Mouse (Mus musculus) adrenal gland, adult 8-10 months (tissue): ENCODE data around the gene Ms4a6b. TPM values are rescaled to one million over a fixed set of nuclear protein-coding genes. Genes with fewer than 3 reads are reported as not detected.
"Not testable (repeated sequence)": the region's sequence is repeated elsewhere in the genome, so short reads cannot be mapped to it uniquely, and the experiment has no call there.

Experiments
- DNase-seq: peaks from one replicate; pipeline ENCODE4 v3.0.0; 2022
- total RNA-seq, 4 experiments: library from RNA; stranded (reverse); gene quantifications; 2 replicates each; pipeline ENCODE4 v1.2.4; 2022

Gene Ms4a6b
- total RNA-seq, 4 experiments from 2014 or later: 6.8 to 11.0 (median 9.6) TPM

GRCm38 (mm10) chr19:11533888-11534445, 17.7 kb downstream of the Ms4a6b start:
- no peak for DNase-seq

DNA sequence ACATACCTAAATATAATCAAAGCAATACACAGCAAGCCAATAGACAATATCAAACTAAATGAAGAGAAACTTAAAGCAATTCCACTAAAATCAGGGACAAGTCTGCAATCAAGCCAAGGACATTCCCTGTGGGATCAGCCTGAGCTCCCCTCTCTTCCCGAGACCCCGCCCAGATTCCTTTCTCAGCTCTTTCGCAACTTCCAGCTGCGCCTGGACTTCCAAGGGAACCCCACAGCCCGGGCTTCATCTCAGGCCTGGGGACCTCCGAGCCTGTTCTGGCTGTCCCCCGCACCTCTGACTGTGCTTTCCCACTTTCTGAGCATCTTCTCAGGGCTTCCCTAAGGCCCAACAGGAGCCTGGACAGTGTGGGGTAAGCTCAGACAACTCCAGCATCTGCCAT, 20.3 kb downstream of the Ms4a6b start, which contains the start of gene Ms4a4d:
Gene Ms4a4d, plus strand, starts transcription at position 209 of the 400 bp plus-strand sequence.
- no peak for DNase-seq

DNA sequence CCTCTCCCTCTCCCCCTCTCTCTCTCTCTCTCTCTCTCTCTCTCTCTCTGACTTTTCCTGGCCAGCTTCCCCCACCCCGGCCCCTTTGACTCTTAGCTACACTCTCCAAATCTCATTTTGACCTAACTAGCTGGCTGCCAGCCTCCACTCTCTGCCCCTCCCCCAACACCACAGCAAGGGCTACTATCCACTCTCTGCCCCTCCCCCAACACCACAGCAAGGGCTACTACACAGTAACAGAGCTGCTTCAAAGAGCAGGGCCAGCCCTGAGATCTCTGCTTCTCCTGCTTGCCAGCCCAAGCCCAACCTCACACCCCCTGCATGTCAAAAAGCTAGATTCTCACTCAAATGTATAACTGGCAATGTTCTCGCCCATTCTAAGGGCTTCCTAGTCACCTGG, 21.0 kb downstream of the Ms4a6b start:
- no peak for DNase-seq

DNA sequence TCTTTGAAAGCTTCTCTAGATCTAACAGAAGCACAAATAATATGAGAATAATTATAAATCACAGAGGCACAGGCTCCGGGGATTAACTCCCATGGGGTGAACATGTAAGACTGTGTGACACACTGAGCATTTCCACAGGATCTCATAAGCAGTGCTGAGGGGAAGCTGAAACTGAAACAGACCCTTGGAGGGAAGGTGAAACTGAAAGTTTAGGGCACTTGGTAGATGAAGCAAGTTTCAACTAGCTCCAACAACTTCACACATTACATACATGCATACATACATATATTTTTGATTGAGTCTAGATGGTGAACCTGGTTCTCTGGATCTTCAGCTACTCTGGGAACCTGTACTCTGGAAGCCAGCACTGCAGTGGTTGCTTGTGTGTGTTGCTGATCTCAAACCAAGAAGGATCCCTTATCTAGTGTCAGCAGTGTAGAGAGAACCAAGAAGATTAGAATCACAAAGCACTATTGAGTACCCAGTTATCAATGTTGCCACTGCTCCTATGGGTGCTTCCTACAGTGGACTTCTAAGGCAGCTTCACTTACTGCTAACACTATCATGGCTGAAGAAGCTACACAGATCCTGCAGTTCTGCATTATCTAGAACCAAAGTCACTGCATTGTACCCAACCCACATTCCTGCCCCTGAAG, 24.0 kb downstream of the Ms4a6b start:
- DNase-seq: not testable (repeated sequence)

- not testable (repeated sequence) for DNase-seq
Observed at GRCm38 (mm10) chr19:11544383-11544782, 28.1 kb downstream of the Ms4a6b start.

DNA sequence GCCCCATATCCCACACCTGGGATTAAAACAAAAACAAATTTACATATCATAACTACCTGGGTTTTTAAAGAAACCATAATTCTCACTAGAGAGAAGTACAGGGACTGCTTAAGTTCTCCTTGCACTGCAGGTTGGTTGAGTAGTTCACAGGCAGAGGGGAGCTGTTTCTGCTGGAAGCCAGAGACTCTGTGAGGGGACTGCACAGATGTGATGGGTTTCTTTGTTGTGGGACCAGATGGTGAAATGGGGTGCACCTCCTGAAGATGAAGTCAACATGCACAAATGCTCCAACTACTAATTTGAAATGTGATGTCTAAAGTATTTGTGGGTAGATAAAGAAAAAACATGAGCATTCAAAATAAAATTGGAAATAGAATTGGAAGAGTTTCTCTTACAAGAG, 31.6 kb downstream of the Ms4a6b start:
- DNase-seq: no peak

DNA sequence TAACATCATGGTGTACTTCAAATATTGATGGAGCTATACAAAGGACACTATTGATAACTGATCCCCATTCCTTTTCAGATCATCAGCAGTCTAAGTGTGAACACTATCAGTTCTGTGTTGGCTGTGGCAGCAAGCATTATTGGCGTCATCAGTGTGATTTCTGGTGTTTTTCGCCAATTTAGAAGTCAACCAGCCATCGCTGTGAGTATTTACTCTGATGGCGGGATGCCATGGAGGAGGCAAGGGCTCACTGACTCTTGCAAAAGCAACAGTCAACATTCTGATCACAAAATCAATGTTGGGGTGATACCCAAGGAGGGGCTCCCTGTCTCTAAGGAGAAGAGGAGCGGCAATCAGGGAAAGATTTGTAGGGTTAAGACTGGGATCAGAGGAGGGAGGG, 38.4 kb downstream of the Ms4a6b start:
- DNase-seq: no peak

GRCm38 (mm10) chr19:11559560-11559959, 43.2 kb downstream of the Ms4a6b start:
- DNase-seq: not testable (repeated sequence)

GRCm38 (mm10) chr19:11574965-11575364, 58.7 kb downstream of the Ms4a6b start:
- DNase-seq: no peak

Other genes starting within 250 kb of the Ms4a6b start
- gene Ms4a5, start 232.6 kb upstream of the Ms4a6b start, total RNA-seq: not detected
- under 1 TPM; 0.07 to 0.43 (median 0.25) TPM for gene Ms4a14, start 202.1 kb upstream of the Ms4a6b start, total RNA-seq
- 10 to 100 TPM in 2 of 4 experiments, 1 to 10 TPM in 2; 1.6 to 14.0 (median 7.6) TPM for gene Ms4a7, start 180.4 kb upstream of the Ms4a6b start, total RNA-seq
- 1 to 10 TPM; 3.0 to 8.9 (median 8.4) TPM for gene Ms4a4a, start 141.0 kb upstream of the Ms4a6b start, total RNA-seq
- 1 to 10 TPM in 2 of 4 experiments, under 1 TPM in 2; 0.40 to 3.5 (median 0.93) TPM for gene Ms4a4c, start 111.7 kb upstream of the Ms4a6b start, total RNA-seq
- gene Ms4a4b, start 73.0 kb upstream of the Ms4a6b start, total RNA-seq: 1 to 10 TPM in 3 of 4 experiments, under 1 TPM in 1; 0.66 to 3.0 (median 1.5) TPM
- gene Ms4a6c, start 47.1 kb upstream of the Ms4a6b start, total RNA-seq: 10 to 100 TPM; 10.3 to 18.6 (median 17.5) TPM
- under 1 TPM; 0.22 to 0.89 (median 0.35) TPM for gene Gm8369, start 30.6 kb upstream of the Ms4a6b start, total RNA-seq
- 1 to 10 TPM; 1.8 to 3.3 (median 2.3) TPM for gene Ms4a4d, start 20.3 kb downstream of the Ms4a6b start, total RNA-seq
- gene Ms4a6d, start 88.3 kb downstream of the Ms4a6b start, total RNA-seq: 10 to 100 TPM in 1 of 4 experiments, 1 to 10 TPM in 3; 6.9 to 10.1 (median 8.8) TPM
- gene Ms4a2, start 107.2 kb downstream of the Ms4a6b start, total RNA-seq: under 1 TPM in 1 of 4 experiments, not detected in 3; 0.52 TPM
- gene Ms4a3, start 124.3 kb downstream of the Ms4a6b start, total RNA-seq: not detected
- gene Oosp2, start 144.0 kb downstream of the Ms4a6b start, total RNA-seq: under 1 TPM in 1 of 4 experiments, not detected in 3; 0.84 TPM
- 1 to 10 TPM in 2 of 4 experiments, not detected in 2; 5.4 to 5.5 TPM for gene Oosp1, start 174.6 kb downstream of the Ms4a6b start, total RNA-seq
- gene Oosp3, start 180.5 kb downstream of the Ms4a6b start, total RNA-seq: not detected
- gene Gif, start 231.0 kb downstream of the Ms4a6b start, total RNA-seq: not detected